Mouse (Mus musculus) fat pad, adult 2 months (tissue): ENCODE measurements around the gene Gm37240.

Experiments used
- DNase-seq: peaks from one replicate; pipeline ENCODE4 v3.0.0-alpha.2; 2011; ENCODE audit warnings: low read depth, low spot score; ENCODE audit errors: extremely low read depth

Gm37240 gene

GRCm38 (mm10) chr3:85644814-85645213 lies 242.5 kb downstream of the Gm37240 start:
- DNase-seq: peak; percentile 52

GRCm38 (mm10) chr3:85641751-85642150 lies 245.6 kb downstream of the Gm37240 start:
- no peak for DNase-seq

GRCm38 (mm10) chr3:85636716-85637447 lies 250.4 kb downstream of the Gm37240 start:
- no peak for DNase-seq

GRCm38 (mm10) chr3:85635591-85635990 lies 251.7 kb downstream of the Gm37240 start:
- DNase-seq: no peak

GRCm38 (mm10) chr3:85635126-85635419 lies 252.2 kb downstream of the Gm37240 start:
- DNase-seq: peak; percentile 93

- no peak for DNase-seq
These were observed 252.8 kb downstream of the Gm37240 start for GRCm38 (mm10) chr3:85634389-85635125.

GRCm38 (mm10) chr3:85633733-85634132 lies 253.6 kb downstream of the Gm37240 start:
- peak; percentile 71 for DNase-seq

GRCm38 (mm10) chr3:85629895-85630510 lies 257.3 kb downstream of the Gm37240 start:
- DNase-seq: no peak

- DNase-seq: no peak
These were observed 267.6 kb downstream of the Gm37240 start for GRCm38 (mm10) chr3:85619751-85620150.

- DNase-seq: no peak
These were observed 268.0 kb downstream of the Gm37240 start for GRCm38 (mm10) chr3:85619345-85619744.

- DNase-seq: no peak
These were observed 268.4 kb downstream of the Gm37240 start for GRCm38 (mm10) chr3:85618885-85619284.

- no peak for DNase-seq
These were observed 270.9 kb downstream of the Gm37240 start for GRCm38 (mm10) chr3:85616389-85616788.

GRCm38 (mm10) chr3:85607753-85608152 lies 279.6 kb downstream of the Gm37240 start:
- DNase-seq: no peak

GRCm38 (mm10) chr3:85606912-85607311 lies 280.4 kb downstream of the Gm37240 start:
- DNase-seq: no peak

GRCm38 (mm10) chr3:85603811-85604210 lies 283.5 kb downstream of the Gm37240 start:
- DNase-seq: no peak

- no peak for DNase-seq
These were observed 285.4 kb downstream of the Gm37240 start for GRCm38 (mm10) chr3:85601841-85602305.

- DNase-seq: no peak
These were observed 287.8 kb downstream of the Gm37240 start for GRCm38 (mm10) chr3:85599526-85599925.

- DNase-seq: peak; percentile 76
These were observed 292.9 kb downstream of the Gm37240 start for GRCm38 (mm10) chr3:85594452-85594851.

- no peak for DNase-seq
These were observed 294.6 kb downstream of the Gm37240 start for GRCm38 (mm10) chr3:85592640-85593252.

- DNase-seq: no peak
These were observed 295.3 kb downstream of the Gm37240 start for GRCm38 (mm10) chr3:85592067-85592466.

- DNase-seq: no peak
These were observed 297.1 kb downstream of the Gm37240 start for GRCm38 (mm10) chr3:85590090-85590754.
